Mouse (Mus musculus) adrenal gland, postnatal 25 days (tissue): Measurements from ENCODE around the gene Nr2c1. TPM values are rescaled to one million over a fixed set of nuclear protein-coding genes. Genes with fewer than 3 reads are reported as not detected.
A peak's percentile ranks its signal among the peaks of the same experiment; 100 is the strongest.

ENCODE experiments used
- DNase-seq: peaks from one replicate; pipeline ENCODE4 v3.0.0; 2021; ENCODE audit warnings: mixed read lengths
- long read RNA-seq: library from polyadenylated mRNA; stranded (forward); transcript quantifications from one replicate; pipeline ENCODE4 v2.0.0, GENCODE M21; 2021
- total RNA-seq: library from RNA; stranded (reverse); gene quantifications from 2 replicates; pipeline ENCODE4 v1.2.3, GENCODE M21; 2021

Gene Nr2c1
- total RNA-seq: 13.7 and 17.9 TPM in 2 replicates
- long read RNA-seq, transcript Nr2c1-203 (14 exons, 3,732 nt): major isoform, 9 of 16 reads
- long read RNA-seq, partial matches to known transcripts: 0 of 16 reads
- long read RNA-seq, other reads (novel, unspliced or antisense): 7 of 16 reads

DNA sequence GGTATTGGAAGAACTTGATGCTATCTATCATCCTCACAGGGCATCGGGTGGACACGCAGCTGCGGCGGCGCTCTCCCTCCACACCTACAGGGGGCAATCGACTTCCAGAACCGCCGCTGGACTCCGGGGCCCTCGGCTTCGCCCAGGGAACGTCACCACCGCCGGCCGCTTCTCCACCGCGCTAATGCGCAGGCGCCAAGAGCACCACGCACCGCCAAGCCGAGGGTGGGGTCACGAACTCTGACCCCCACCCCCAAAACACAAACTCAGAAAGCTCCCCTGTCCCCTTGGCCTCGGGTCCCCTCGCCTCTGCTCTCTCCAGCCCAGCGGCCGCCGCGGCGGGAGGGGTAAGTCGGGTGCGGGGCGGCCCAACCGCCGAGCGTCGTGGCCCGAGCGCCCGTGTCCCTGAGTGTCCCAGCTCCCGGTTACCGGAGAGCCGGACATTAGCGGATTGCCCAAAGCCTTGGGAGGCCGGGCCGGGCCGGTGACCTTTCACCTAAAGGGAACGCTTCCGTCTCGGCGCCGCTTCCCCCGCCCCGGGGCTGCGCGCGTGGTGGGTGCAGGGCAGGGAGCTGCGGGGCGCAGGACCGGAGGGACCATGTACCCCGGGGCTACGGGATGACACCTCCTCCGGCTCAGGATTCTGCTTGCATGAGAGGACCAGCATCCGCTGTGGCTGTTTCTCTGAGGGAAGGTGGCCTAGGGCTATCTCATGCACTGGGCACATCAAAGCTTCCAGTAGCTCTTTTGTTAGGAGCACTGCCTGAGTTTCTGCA is at the start of gene Nr2c1:
Nr2c1 (plus strand) TSS at position 268 of the 776 bp plus-strand sequence.
- peak; percentile 92 for DNase-seq

DNA sequence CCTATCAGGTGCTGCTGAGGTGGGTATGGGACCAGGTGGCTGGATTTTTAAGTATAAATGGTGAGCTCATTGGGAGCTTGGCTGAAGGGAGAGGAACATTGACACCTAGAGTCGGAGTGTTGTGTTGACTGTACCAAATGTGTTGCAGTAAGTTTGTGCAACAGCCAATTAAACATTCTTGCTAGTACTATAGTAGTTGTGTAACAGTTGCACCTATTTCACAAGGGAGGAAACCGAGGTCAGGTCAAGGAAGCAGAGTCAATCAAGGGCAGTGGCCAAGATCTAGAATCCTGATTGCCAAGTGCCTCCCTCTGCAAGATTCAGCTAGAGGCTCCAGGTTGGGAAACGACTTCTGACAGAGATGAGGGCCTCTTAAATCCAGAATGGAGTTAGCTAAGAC is 49.7 kb upstream of the Nr2c1 start:
- DNase-seq: no peak

DNA sequence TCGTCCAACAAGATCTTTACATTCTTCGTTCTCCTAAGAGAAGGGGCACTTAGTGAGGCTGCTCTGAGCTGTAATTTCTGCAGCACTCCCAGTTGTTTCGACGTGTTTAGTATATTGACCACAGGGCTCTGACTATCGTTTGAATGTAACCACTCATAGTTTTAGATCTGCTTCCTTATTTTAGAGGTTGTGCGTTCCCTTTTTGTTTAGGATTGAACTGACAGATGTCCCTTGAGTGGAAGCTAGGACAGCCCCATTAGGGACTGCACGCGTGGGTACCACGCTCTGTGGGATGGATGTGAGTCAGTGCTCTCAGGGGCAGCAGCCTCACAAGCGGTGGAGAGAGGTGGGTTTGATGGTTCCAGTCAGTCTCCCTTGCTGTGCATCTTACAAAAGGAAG is 42.3 kb upstream of the Nr2c1 start:
- no peak for DNase-seq

DNA sequence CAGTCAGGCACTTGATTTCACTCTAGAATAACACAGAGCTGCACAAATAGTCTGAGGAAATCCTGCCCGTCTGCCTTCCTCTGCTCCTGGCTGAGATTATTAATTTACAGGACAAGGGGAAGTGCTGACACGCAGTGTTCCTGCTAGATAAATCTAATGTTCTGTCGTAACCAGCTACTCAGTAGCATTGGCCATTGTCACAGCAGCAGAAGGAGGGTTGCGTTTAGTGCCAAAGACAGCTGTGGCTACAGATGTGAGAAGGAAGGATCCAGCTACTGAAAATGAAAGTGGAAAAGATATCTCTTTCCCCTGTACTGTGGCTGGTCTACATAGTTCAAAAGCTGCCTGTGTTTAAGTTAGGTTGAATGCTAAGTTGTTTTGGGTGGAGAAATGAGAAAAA is 40.7 kb upstream of the Nr2c1 start:
- no peak for DNase-seq

DNA sequence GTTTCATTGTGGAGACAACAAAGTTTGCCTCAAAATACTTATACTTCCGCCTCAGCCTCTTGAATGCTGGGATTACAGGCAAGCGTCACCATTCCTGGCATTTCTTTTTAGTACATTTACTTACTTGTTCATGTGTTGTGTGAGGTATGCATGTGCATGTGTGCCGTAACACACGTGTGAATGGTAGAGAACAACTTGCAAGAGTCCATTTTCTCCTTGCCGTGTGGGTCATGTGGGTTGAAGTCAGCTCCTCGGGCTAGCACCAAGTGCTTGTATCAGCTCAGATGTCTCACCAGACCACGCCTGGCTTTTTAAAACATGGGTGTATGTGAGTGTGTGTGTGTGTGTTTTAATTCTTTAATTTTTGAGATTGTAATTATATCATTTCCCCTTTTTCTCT is 40.2 kb upstream of the Nr2c1 start:
- DNase-seq: no peak

DNA sequence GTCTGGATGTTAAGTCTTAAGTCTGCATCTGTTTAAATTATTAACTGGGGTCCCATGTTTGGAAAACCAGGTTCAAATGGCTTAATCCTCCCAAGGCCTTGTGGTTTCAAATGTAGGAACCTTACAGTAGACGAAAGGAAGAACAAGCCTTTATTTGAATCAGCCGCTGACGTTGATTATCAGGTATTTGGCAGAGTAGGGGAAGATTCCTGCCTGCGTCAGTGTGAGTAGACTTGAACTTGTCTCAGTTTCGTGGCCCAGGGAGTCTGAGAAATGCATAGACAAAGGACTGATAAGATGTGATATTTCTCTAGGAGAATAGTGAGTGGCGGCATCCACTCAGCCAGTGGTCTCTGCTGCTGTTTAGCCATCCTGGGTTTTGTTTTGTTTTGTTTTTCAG is 39.0 kb upstream of the Nr2c1 start:
- no peak for DNase-seq

DNA sequence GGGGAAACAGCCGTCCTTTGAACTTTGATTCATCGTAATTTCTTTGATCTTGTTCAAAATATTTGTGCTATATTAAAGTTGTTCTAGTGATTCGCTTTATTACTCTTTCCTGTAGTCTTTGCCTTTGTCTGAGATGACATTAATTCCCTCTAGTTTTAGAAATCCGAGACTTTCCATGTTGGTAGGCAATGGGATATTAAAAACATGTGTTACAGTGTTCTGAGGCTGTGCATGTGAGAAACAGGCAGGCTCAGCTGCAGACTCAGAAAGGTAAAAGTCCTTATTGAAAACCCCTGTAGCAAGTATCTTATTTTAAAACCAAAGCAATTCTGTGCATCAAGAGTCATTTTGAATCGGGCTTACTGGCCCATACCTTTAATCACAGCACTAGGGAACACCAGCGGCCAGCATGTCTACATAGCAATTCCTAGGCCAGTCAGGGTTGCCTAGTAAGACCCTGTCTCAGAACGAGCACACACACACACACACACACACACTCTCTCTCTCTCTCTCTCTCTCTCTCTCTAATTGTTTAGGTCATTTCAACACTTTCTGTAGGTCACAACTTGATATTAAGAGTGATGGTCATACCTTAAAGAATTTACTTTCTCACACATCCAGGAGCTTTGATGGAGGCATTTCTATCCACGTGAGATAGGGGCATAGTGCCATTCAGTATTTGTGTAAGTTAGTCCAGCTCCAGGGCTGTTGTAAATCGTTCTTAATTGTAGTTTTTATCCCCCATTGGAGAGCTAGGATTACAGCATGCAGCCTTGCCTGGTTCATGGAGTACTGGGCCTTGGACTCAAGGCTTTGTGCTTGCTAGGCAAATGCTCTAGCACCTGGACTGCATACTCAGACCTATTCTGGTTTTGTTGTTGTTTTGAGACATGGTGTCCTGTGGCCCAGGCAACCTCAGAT is 36.7 kb upstream of the Nr2c1 start:
- no peak for DNase-seq

DNA sequence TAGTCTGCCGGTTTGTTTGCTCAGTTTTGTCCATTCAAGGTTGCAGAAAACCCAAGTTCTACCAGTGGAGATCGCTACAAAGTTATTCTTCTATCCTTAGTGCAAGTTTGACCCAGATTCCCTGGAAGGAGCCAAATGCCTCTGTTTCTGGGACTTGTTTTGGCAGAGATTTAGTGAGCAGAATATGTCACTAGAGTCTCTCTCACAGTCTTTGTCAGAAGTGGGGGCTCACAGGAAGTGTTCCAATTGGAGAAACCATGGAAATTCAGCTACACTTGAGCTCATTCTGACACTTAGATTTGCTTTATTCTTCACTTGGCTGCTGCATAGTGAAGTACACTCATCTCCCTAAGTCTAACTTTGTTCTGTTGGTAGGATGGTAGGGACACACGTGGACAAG is 35.6 kb upstream of the Nr2c1 start:
- DNase-seq: no peak

DNA sequence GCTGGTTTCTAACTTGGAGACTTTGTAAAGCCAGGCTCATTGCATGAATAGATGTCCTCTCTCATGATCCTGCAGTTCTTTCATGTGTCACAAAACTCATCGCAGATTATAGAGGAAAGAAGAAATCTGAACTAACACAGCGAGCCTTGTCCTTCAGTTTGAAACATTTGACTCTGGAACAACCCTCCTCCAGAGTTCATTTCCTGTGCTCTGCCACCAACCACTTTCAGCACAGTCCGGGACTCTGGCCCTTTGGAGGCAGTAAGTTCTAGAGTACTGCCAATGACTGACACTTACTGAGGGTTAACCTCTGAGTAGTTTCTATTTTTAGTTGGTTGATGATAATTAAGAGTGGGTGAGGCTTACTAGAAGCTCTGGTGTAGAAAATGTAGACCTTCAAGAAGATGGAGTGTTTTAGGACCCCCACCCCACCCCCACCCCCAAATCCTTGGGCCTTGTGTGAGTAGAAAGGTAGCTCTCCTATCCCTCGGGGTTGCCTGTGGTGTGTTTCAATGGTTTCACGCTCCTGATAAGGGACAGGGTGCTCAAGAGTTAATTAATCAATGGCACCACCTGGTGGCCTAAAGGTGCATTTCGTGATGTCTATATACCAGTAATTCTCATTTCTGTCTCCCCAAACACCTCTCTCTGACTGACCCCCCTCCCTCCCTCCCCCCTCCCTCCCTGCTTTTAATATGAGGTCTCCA is 31.8 kb upstream of the Nr2c1 start:
- DNase-seq: peak; percentile 69

DNA sequence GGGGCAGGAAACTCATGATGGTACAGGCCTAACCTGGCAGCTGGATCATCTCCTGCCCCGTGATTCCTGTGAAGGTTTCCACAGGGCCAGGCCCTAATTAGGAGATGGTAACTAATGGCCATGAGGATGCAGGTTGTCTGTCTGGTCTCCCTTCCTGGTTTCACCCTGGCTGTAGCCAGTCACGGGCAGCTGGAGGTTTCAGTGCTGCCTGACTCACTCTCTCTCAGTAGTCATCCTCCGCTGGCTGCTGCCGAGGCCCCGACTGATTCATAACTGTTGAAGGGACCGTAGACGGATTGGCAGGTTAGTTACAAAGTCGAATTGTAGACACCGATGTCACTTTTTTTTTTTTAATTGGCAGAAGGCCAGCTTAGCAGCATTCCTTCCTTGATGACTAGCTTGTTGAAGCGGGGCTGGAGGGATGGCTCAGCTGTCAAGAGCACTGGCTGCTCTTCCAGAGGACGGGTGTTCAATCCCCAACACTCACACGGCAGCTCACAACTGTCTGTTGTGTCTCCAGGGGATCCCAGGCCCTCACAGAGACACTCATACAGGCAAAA is 31.0 kb upstream of the Nr2c1 start:
- DNase-seq: peak; percentile 42

DNA sequence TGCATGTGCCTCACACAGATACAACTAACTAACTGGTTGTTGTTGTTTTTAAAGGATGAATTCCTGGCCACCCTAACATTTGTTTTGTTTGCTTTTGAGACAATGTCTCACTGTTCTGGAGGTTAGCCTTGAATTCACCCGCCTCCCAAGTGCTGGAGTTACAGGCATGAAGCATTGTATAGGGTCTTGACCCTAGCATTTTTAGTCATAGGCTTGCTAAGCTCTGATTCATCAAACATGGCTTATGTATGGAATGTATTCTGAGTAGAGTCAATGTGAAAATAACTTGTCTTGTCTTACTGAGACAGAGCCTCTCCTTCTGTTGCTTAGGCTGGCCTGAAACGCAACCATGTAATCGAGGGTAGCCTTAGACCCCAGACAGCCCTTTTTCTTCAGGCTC is 29.9 kb upstream of the Nr2c1 start:
- no peak for DNase-seq

DNA sequence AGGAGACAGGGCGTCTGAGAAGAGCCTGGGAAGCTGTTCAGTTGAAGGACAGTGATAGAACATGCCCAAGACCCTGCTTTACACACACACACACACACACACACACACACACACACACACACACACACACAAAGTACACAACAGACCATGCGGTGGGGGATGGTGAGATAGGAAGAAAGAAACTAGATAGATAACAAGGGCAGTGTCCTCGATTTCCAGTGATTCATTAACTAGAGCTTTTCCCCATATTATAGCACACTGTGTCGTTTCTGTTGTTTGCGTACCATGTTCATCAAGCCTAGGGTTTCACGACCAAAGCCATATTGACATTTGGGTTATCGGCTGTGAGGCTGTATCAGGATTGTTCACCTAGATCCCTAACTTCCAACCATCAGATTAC is 28.8 kb upstream of the Nr2c1 start:
- DNase-seq: no peak

DNA sequence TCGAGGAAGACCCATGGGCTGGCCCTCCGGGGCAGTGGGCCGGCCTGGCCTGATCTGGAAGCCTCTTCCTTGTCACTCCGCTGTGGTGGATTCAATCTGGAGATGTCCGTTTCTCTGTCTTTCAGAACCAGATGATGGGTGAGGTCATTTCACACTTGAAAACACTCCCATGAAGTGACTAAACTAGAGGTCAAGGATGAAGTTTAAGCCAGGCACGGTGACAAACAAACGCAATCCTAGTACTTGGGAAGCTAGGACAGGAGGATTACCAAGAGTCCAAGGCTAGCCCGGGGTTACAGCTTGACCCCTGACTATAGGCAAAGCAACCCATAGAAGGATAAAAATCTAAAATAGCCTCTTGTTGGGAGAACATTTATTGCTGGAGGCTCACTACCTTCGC is 27.1 kb upstream of the Nr2c1 start:
- no peak for DNase-seq

DNA sequence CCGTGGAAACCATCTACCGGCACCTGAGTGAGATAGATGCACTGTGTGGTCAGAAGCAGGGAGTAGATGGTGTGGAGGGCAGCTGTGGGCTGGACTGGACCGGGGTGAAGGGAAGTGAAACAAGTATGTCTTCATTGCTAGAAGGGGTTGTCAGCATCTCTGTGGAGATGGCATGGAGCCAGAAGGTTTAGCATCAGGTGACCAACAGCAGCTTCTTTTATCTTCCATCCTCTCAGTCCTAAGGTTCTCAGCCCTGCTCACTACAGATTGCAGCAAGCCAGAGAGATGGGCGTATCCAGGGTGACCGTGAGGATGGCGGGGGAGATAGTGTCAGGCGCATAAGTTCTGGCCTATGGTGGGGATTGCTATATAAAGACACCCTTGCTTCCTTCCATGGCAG is 25.2 kb upstream of the Nr2c1 start:
- DNase-seq: no peak

DNA sequence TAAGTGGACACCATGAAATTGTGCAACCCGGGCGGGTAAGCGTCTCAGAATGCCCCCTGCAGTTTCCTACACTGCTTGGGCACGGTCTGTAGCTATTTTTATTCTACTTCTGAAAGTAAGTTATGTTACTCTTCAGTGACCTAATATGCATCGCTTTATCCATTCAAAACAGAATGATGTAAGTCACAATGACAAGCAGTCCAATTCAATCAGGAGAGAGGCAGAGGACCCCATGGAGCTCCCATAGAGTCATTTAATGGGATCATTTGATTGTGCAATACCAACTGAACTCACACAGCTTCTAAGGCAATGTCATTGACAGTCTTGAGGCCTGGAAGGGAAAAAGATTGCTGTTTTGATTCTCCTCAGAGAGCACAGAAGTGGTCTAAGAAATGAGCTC is 24.2 kb upstream of the Nr2c1 start:
- no peak for DNase-seq

DNA sequence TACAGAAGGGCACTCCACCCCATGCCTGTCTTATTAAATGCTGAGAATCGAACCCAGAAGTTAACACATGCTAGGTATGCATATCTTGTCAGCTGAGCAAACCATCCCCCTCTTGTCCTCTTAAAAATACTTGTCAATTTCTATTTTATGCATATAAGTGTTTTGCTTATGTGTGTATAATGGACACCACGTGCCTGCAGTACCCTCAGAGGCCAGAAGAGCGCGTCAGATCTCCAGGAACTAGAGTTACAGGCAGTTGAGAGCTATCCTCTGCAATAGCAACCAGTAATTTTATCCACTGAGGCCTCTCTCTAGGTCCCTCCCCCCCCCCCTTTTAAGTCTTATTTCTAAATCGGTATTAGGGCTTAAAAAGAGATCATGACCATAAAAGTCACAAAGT is 23.4 kb upstream of the Nr2c1 start:
- DNase-seq: no peak

DNA sequence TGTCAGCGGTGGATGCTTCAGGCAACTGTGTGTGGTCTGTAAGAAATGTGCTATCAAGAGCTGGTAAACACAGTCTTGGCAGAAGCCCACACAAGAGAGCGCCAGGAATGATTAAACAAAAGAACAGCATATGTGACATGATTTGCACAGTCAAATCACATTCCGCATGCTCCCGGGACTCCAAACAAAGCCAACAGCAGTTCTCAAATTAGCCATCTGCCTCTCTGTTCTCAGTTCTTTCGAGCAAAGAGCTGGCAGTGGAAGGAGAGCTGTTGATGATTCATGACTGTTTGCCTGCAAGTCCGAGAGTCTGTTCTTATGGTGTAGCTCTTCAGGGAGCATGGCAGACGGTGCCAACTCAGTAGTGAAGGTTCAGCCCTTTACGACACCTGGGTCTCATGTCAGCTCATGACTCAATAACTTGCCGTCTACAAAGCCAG is 18.1 kb upstream of the Nr2c1 start:
- no peak for DNase-seq

DNA sequence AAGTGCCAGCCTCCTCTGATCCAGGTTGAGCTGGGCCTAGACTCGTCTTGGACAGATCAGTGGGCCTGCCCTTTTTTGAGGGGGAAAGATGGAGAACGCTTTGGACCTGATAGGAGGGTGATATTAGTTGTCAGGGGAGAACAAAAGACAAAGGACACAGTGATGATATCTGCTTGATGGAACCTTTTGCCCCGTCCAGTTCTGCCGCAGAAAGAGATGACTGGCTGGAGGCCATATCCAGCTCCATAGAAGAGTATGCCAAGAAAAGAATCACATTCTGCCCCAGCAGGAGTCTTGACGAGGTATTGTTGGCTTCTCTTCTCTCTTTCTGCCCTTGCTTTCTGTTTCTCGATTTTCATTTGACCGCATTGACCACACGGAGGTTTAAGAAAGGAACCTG is 14.7 kb upstream of the Nr2c1 start:
- DNase-seq: no peak

DNA sequence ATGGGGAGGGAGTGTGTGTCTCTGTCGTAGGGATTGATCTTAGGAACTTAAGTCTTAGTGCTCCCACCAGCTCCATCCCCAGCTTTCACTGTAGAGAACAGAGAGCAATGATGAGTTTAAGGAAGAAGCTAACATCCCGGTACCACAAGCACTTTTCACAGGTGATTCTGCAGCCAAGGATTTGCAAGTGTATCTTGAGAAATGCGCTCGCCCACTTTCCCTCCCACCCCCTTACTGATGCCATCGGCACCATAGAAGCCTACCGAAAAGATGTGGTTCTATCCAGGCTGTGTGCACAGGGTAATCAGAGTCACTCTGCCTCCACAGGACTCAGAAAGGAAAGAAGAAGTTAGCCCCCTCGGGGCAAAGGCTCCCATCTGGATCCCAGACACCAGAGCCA is 14.1 kb upstream of the Nr2c1 start:
- DNase-seq: no peak

DNA sequence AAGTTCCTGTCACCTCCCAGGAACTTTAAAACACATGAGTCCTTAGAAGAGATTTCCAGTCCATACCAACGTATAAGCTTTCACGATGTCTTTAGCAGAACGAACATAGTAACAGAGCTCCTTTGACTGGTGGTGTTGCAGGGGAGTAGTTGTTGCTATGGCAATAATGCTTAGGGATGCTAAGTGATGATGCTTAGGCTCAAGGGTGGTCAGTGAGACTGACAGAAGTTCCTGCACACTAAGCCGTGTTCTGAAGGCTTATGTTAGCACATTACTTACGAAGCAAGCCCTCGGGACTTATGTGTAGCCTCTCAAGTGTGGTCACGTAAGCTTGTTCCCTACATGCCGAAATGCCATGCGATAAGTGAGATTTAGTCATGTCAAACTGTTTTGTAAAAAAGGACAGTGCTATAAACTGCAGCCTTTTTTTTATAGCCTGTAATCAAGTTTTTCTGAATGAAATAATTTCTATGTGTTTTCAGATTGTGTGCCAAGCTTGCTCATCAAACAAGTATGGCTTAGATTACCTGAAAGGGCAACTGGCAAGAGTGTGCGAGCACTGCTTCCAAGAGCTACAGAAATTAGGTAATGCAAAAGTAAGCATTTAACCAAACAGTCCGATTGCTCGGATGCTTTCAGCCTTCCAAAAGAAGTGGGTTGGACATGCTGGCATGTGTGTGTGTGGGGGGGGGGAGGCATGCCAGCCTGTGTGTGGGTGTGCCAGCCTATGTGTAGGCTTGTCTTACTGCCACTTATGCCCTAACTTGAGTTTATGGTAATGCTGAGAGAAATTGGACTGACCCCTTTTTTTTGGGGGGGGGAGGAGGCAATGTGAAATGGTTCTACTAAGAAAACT is 13.1 kb upstream of the Nr2c1 start:
- DNase-seq: no peak

DNA sequence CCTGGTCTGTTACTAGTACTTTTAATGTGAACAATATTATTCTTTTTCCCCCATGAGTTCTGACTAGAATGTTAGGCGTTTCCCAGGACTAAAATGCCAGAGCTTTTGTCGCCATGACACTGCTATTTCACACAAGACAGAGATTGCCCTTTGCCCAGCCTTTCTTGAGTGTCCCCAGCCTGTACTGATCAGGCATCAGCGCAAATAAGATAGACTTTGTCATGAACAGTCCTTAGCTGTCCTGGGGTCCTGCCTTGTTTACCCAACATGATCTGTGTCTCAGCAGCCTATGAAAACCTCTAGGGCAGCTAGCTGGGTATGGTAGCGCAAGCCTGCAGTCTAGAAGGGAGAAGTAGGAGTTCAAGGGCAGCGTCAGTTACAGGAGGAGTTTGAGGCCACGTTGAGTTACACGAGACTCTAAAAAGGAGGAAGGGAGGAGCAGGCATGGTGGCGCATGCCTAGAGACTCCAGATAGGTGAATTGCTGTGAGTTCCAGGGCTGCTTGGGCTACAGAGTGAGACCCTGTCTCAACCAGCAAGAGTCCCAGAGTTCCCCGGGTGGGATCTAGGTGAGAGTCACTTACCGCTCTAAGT is 8.8 kb upstream of the Nr2c1 start:
- DNase-seq: no peak
